Mouse (Mus musculus) limb, embryonic 14.5 days (tissue): ENCODE data around the gene Vamp9. TPM values are rescaled to one million over a fixed set of nuclear protein-coding genes. Genes with fewer than 3 reads are reported as not detected.

Experiments used
- ATAC-seq: fragments of 200-750 bp; cut with Nextera tagmentation; 2 replicates; pipeline ENCODE4 v1.8.0; 2017; ENCODE audit warnings: low read depth, moderate number of reproducible peaks, moderate TSS enrichment; ENCODE audit not compliant: low FRiP score
- DNase-seq: peaks from one replicate; pipeline ENCODE4 v3.0.0-alpha.2; 2015; ENCODE audit warnings: low spot score
- H3K27ac ChIP-seq: fragments of 300-500 bp; sonication (generic); replicated peaks from 2 replicates; pipeline ENCODE4 v1.5.1; 2014; ENCODE audit warnings: low read depth, mild to moderate bottlenecking, low read length, moderate library complexity, mixed read lengths
- H3K27me3 ChIP-seq: fragments of 300-500 bp; sonication (generic); 2 replicates; pipeline ENCODE4 v1.6.1; 2014; ENCODE audit warnings: low read length, mixed read lengths; ENCODE audit not compliant: control insufficient read depth, insufficient read depth
- H3K36me3 ChIP-seq: fragments of 300-500 bp; sonication (generic); 2 replicates; pipeline ENCODE4 v1.6.1; 2014; ENCODE audit warnings: mild to moderate bottlenecking, low read length, moderate library complexity, mixed read lengths; ENCODE audit not compliant: control insufficient read depth, insufficient read depth
- H3K4me1 ChIP-seq: fragments of 300-500 bp; sonication (generic); 2 replicates; pipeline ENCODE4 v1.6.1; 2014; ENCODE audit warnings: antibody characterized with exemption, low read length, mixed read lengths; ENCODE audit not compliant: control insufficient read depth, insufficient read depth
- H3K4me2 ChIP-seq: fragments of 300-500 bp; sonication (generic); replicated peaks from 2 replicates; pipeline ENCODE4 v1.6.1; 2014; ENCODE audit warnings: low read depth, mild to moderate bottlenecking, low read length, moderate library complexity; ENCODE audit not compliant: severe bottlenecking
- H3K4me3 ChIP-seq: fragments of 300-500 bp; sonication (generic); replicated peaks from 2 replicates; pipeline ENCODE4 v1.5.1; 2014; ENCODE audit warnings: low read length
- H3K9ac ChIP-seq: fragments of 300-500 bp; sonication (generic); 2 replicates; pipeline ENCODE4 v1.6.1; 2014; ENCODE audit warnings: mild to moderate bottlenecking, low read depth, low read length, moderate library complexity; ENCODE audit not compliant: severe bottlenecking
- H3K9me3 ChIP-seq: fragments of 300-500 bp; sonication (generic); 2 replicates; pipeline ENCODE4 v1.6.1; 2016; ENCODE audit warnings: low read length; ENCODE audit not compliant: control insufficient read depth
- POLR2A ChIP-seq: fragments of 200-500 bp; IDR thresholded peaks from 2 replicates; pipeline ENCODE4 v1.8.0; 2012; ENCODE audit warnings: inconsistent platforms, mild to moderate bottlenecking, moderate library complexity, borderline replicate concordance; ENCODE audit not compliant: insufficient read depth, insufficient read length; ENCODE audit errors: extremely low read depth
- WGBS: fragments of 180-500 bp; shearing (Covaris S2); extraction: QIAGEN DNeasy Blood & Tissue Kit; methylation state at CpG from one replicate; pipeline ENCODE4 v1.1.7; 2014; 5-methylcytosine and 5-hydroxymethylcytosine counted together
- polyA plus RNA-seq, 2 experiments: library from polyadenylated mRNA; depleted of rRNA in 1 of 2; stranded (reverse) in 1 of 2; unstranded in 1 of 2; fragments of >200 nt; fragmentation: Nextera tagmentation in 1 of 2; extraction: Ambion mirVana in 1 of 2; gene quantifications; 2 replicates each; pipeline versions ENCODE4 v1.2.1 to v1.2.3; 2012 to 2014

Vamp9 gene
- polyA plus RNA-seq (2012; rRNA removed): 0.10 and 0.19 TPM in 2 replicates
- polyA plus RNA-seq (2014; fragmentation: Nextera tagmentation; extraction: Ambion mirVana): not detected in 2 replicates

DNA sequence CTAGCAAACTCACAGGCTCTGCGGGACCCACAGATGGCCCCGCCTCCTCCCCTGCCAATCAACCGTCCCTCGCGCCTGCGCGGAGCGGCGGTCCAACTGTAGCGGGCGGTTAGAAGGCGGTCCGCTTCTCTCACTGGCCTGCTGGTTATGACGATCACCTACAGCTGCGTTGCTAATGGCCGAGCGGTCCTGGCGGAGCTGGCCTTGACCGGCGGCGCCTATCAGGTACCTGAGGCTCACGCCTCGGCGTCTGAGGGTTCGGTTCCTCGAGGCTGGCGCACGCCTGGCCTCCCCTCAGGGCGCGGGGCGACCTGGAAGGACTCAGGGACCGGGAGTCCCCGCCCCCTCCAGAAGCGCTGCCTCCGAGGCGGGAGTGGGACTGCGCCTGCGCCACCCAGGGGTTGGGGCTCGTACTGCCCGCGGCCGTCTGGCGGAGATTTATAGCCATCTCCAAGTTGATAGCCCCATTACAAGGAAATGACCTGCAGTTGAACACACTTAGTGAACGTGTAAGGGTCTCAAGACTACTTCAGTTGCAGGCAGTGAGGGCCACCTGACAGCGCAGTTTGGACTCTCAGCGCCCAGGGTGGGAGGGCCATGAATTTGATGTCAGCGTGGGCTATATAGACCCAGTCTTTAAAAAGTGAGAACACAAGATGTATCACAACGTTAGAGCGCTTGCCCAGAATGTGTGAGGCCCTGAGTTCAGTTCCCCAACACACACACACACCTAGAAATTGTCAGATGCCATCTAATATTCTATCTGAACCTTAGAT, at the start of gene Vamp9:
Gene Vamp9, plus strand, starts transcription at position 74 of the 776 bp plus-strand sequence.
- Histone ChIP-seq H3K9me3 (no peaks in the 10 kb centered on the region), H3K27me3 (no peaks in the 10 kb centered on the region), H3K27ac (peak within 1 kb of the TSS; percentile 94), H3K4me2 (peak within 1 kb of the TSS; percentile 49), H3K4me3 (peak within 1 kb of the TSS; percentile 55), H3K9ac (peak within 1 kb of the TSS; percentile 66), H3K4me1 (peaks cover 4% of the 10 kb centered on the region; the same call in 1 of the 2 replicates), H3K36me3 (no peaks in the 10 kb centered on the region)
- peak; percentile 86; the same call in 1 of the 2 replicates for TF ChIP-seq POLR2A
- DNase-seq (peak; percentile 97), ATAC-seq (peak; percentile 98)
- WGBS: 10% methylated on average over 49 of the region's 49 CpGs

DNA sequence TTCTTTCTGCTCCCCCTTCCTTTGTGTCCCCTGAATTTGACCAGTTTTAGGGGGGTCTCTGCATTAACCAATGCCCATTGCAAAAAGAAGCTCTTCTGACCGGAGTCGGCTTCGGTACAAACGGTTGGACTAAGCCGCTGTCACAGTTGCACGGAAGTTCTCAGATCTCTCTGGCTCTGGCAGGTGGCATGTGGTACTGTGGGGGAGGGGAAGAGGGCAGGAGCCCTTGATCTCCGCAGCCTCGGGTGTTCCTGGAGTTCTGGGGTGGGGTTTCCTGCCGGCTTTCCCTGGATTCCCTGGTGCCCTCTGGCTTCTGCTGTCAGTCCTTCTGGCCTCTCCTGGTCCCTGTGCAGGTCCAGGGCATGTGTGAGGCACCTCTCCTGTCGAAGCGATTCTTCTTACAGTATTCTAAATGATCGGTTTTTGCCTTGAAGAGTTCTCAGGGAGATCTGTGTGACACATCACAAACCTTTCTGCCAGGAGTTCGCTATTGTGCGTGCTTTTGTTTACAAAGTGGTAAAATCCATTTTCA, 48.9 kb upstream of the Vamp9 start:
- Histone ChIP-seq H3K9me3 (no peaks in the 10 kb centered on the region), H3K4me2 (no peak overlapping the region), H3K27ac (no peak overlapping the region), H3K9ac (no peak overlapping the region), H3K4me3 (no peak overlapping the region), H3K27me3 (no peaks in the 10 kb centered on the region), H3K36me3 (no peaks in the 10 kb centered on the region), H3K4me1 (no peaks in the 10 kb centered on the region; the same call in 1 of the 2 replicates)
- no peak for TF ChIP-seq POLR2A
- 29% methylated on average over 14 of the region's 14 CpGs for WGBS
- DNase-seq (no peak), ATAC-seq (no peak)

DNA sequence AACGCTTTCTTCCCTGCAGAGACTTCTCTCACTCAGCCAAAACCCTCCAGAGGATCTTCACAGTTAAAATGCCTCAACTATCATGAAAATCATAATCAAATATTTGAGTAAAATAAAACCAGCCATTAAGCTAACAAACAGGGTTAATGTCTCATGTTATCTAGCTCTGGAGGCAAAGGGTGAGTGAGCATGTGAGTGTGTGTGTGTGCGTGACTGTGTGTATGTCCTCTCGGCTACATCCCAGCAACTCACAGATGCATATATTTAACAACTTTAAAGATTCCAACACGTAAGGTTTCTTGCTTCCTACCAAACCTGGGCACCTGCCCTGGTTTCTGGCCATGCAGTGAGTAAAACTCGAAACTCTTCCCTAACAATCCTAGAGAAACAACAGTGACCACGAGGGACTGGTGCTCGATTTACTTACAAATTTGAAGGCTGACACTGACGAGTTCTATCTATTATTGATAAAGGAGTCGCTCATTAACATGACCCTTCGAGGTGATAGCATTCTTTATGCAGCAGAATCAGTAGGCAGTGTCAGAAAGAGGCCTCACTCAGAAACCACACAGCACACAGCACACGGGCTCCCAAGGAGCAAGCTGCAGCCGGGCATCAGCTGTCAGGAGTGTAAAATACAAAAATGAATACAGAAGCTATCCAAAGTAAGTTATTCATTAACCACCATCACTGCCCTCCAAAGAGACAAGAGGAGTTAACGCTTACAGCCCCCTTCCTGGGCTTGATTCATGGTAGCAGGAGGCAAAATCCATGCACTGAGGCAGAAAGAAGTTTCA, 46.2 kb upstream of the Vamp9 start:
- H3K36me3 ChIP-seq: no peaks in the 10 kb centered on the region
- H3K4me1 ChIP-seq: no peaks in the 10 kb centered on the region; the same call in 1 of the 2 replicates
- WGBS: 77% methylated on average over 13 of the region's 13 CpGs
- no peaks in the 10 kb centered on the region for H3K9me3 ChIP-seq
- H3K27me3 ChIP-seq: no peaks in the 10 kb centered on the region
- H3K4me2 ChIP-seq: no peak overlapping the region
- DNase-seq: no peak
- no peak overlapping the region for H3K4me3 ChIP-seq
- no peak overlapping the region for H3K9ac ChIP-seq
- no peak overlapping the region for H3K27ac ChIP-seq
- ATAC-seq: no peak
- TF ChIP-seq POLR2A: no peak

DNA sequence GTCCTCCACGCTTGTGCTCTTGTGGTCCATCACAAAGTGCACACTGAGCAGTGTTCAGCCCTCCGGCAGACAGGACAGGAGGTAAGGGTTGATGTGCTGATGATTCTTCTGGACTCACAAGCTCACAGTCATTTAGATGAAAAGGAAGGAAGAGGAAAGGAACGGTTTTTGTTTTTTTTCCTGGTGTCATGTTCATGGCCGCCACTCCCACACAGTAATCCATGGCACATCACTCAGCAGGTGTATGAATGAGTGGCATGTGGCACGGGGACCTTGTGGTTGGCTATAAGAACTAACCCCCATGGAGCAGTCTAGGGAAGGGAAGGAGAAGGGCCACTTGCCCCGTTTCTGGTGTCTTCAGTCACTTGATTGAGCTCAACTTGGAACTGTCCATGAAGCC, 44.2 kb upstream of the Vamp9 start:
- Histone ChIP-seq H3K27me3 (no peaks in the 10 kb centered on the region), H3K9me3 (no peaks in the 10 kb centered on the region), H3K27ac (no peak overlapping the region), H3K4me2 (no peak overlapping the region), H3K36me3 (no peaks in the 10 kb centered on the region), H3K4me3 (no peak overlapping the region), H3K4me1 (no peaks in the 10 kb centered on the region; the same call in 1 of the 2 replicates), H3K9ac (no peak overlapping the region)
- 81% methylated on average over 6 of the region's 6 CpGs for WGBS
- ATAC-seq: no peak
- TF ChIP-seq POLR2A: no peak
- no peak for DNase-seq
